Comparison of ENCODE assay signal across 7 mouse cellular contexts in genomic region chr4:107367567-107368314, GRCm38 (mm10). TPM values are rescaled to one million over a fixed set of nuclear protein-coding genes. Genes with fewer than 3 reads are reported as not detected.
A peak's percentile ranks its signal among the peaks of the same experiment; 100 is the strongest.
DNase-seq lines count a peak whose midpoint lies in the region; ATAC-seq lines count a peak whose summit lies in the region.

Ndc1 (plus strand) TSS chr4:107367784.

- no peaks in the 10 kb centered on the region for H3K9me3 ChIP-seq in intestine, embryonic 15.5 days
- no peaks in the 10 kb centered on the region for H3K9me3 ChIP-seq in midbrain, embryonic 10.5 days (replicated peaks)

- DNase-seq in adrenal gland, adult 18-20 months (ENCODE audit: low spot score in 2 of 2): peak; percentile 73 to 76
- DNase-seq in embryo, embryonic 11 days: peak; percentile 94
- DNase-seq in gastrocnemius, postnatal 36 days: peak; percentile 72 to 82
- peak; percentile 91 to 93 for DNase-seq in left cerebral cortex, postnatal 25 days (ENCODE audit: low spot score in 2 of 2)
- DNase-seq in midbrain, embryonic 10.5 days (ENCODE audit: low spot score): peak; percentile 94
- peak; percentile 81 for DNase-seq in right cerebral cortex, postnatal 4 days

- H3K4me2 ChIP-seq in intestine, embryonic 15.5 days (replicated peaks): peak within 1 kb of the TSS; percentile 70

- H3K36me3 ChIP-seq in intestine, embryonic 15.5 days: no peaks in the 10 kb centered on the region
- H3K36me3 ChIP-seq in midbrain, embryonic 10.5 days: peaks cover 34% of the 10 kb centered on the region

- H3K27me3 ChIP-seq in intestine, embryonic 15.5 days (replicated peaks): no peaks in the 10 kb centered on the region
- no peaks in the 10 kb centered on the region for H3K27me3 ChIP-seq in midbrain, embryonic 10.5 days (ENCODE audit: low read depth, poor library complexity, severe bottlenecking)

- H3K27ac ChIP-seq in intestine, embryonic 15.5 days: peak within 1 kb of the TSS; percentile 91
- H3K27ac ChIP-seq in midbrain, embryonic 10.5 days (replicated peaks): peak within 1 kb of the TSS; percentile 99

- peak within 1 kb of the TSS; percentile 87 for H3K9ac ChIP-seq in intestine, embryonic 15.5 days

- H3K4me1 ChIP-seq in intestine, embryonic 15.5 days (replicated peaks): no peaks in the 10 kb centered on the region
- H3K4me1 ChIP-seq in midbrain, embryonic 10.5 days: peaks cover 14% of the 10 kb centered on the region

- peak within 1 kb of the TSS; percentile 97 for H3K4me3 ChIP-seq in intestine, embryonic 15.5 days (replicated peaks)
- H3K4me3 ChIP-seq in midbrain, embryonic 10.5 days: peak within 1 kb of the TSS; percentile 85

- intact Hi-C loops in gastrocnemius, postnatal 36 days (cut with DNase I): no loop called here
- intact Hi-C loops in left cerebral cortex, postnatal 25 days (cut with DNase I): no loop called here

- under 1% methylated on average over 51 of the region's 51 CpGs for WGBS in intestine, embryonic 15.5 days
- WGBS in midbrain, embryonic 10.5 days: under 1% methylated on average over 51 of the region's 51 CpGs

- peak; percentile 99 for ATAC-seq in intestine, embryonic 15.5 days

RNA-seq across cellular contexts. Expression of gene Ndc1, which starts in this region (rescaled TPM):
- total RNA-seq in adrenal gland, adult 18-20 months (2021): 10 to 100 TPM; 11.4 to 12.3 TPM
- total RNA-seq in gastrocnemius, postnatal 36 days (2021): 1 to 10 TPM; 7.4 to 9.1 TPM
- 28.6 and 32.6 TPM in 2 replicates for polyA plus RNA-seq in intestine, embryonic 15.5 days (2015; fragmentation: Nextera tagmentation; extraction: Ambion mirVana)
- total RNA-seq in left cerebral cortex, postnatal 25 days (2021): 10 to 100 TPM; 12.1 to 12.2 TPM
- polyA plus RNA-seq in midbrain, embryonic 10.5 days (2016; fragmentation: Nextera tagmentation; extraction: Ambion mirVana): 49.9 and 51.0 TPM in 2 replicates

Comparison
In these comparisons a context has a peak if more than half of its experiments do, and no peak if none do; other contexts are left out.
1. Peak in every context shown above with its lines: DNase-seq, ATAC-seq, H3K4me3 ChIP-seq and H3K27ac ChIP-seq.